Mouse (Mus musculus) CH12.LX (cell line): Measurements from ENCODE around the gene Myo1d.

Experiments
- BHLHE40 ChIP-seq: IDR thresholded peaks from 2 replicates; pipeline ENCODE4 v1.6.1; 2011; ENCODE audit warnings: mild to moderate bottlenecking, low read depth, low read length, improper control_type of control experiment
- CTCF ChIP-seq, 2 experiments: IDR thresholded peaks in 1 of 2; conservative IDR thresholded peaks in 1 of 2; 2 replicates each; pipeline ENCODE4 v1.5.1; 2011 to 2012; ENCODE audit warnings: low read depth in 2 of 2, low read length in 2 of 2, improper control_type of control experiment in 1 of 2, inconsistent platforms in 1 of 2, mild to moderate bottlenecking in 1 of 2, moderate library complexity in 1 of 2
- ELF1 ChIP-seq: IDR thresholded peaks from 2 replicates; pipeline ENCODE4 v1.6.1; 2014; ENCODE audit warnings: low read depth, mild to moderate bottlenecking, inconsistent platforms, low read length, improper control_type of control experiment
- EP300 ChIP-seq: IDR thresholded peaks from 2 replicates; pipeline ENCODE4 v1.6.1; 2011; ENCODE audit warnings: low read length, improper control_type of control experiment
- MAFK ChIP-seq: IDR thresholded peaks from 2 replicates; pipeline ENCODE4 v1.6.1; 2011; ENCODE audit warnings: low read length, improper control_type of control experiment; ENCODE audit not compliant: insufficient replicate concordance
- MEF2A ChIP-seq: IDR thresholded peaks from 2 replicates; pipeline ENCODE4 v1.6.1; 2014; ENCODE audit warnings: low read depth, mild to moderate bottlenecking, inconsistent platforms, low read length, improper control_type of control experiment, borderline replicate concordance
- MYC ChIP-seq: IDR thresholded peaks from 2 replicates; pipeline ENCODE4 v1.6.1; 2011; ENCODE audit warnings: low read depth, mild to moderate bottlenecking, improper control_type of control experiment, low read length
- NELFE ChIP-seq: IDR thresholded peaks from 2 replicates; pipeline ENCODE4 v1.6.1; 2011; ENCODE audit warnings: low read depth, low read length, improper control_type of control experiment
- POLR2A ChIP-seq: IDR thresholded peaks from 2 replicates; pipeline ENCODE4 v1.6.1; 2011; ENCODE audit warnings: low read depth, mild to moderate bottlenecking, improper control_type of control experiment, low read length
- SIN3A ChIP-seq: IDR thresholded peaks from 2 replicates; pipeline ENCODE4 v1.6.1; 2012; ENCODE audit warnings: low read length, improper control_type of control experiment, inconsistent platforms
- TCF12 ChIP-seq: IDR thresholded peaks from 2 replicates; pipeline ENCODE4 v1.6.1; 2014; ENCODE audit warnings: low read depth, mild to moderate bottlenecking, inconsistent platforms, low read length, improper control_type of control experiment
- ZKSCAN1 ChIP-seq: IDR thresholded peaks from 2 replicates; pipeline ENCODE4 v1.6.1; 2012; ENCODE audit warnings: low read depth, inconsistent platforms, low read length, improper control_type of control experiment, borderline replicate concordance
- ZMIZ1 ChIP-seq: IDR thresholded peaks from 2 replicates; pipeline ENCODE4 v1.6.1; 2012; ENCODE audit warnings: low read depth, mild to moderate bottlenecking, inconsistent platforms, low read length, improper control_type of control experiment
- ZNF384 ChIP-seq: IDR thresholded peaks from 2 replicates; pipeline ENCODE4 v1.6.1; 2012; ENCODE audit warnings: low read depth, low read length, improper control_type of control experiment, inconsistent platforms

DNA sequence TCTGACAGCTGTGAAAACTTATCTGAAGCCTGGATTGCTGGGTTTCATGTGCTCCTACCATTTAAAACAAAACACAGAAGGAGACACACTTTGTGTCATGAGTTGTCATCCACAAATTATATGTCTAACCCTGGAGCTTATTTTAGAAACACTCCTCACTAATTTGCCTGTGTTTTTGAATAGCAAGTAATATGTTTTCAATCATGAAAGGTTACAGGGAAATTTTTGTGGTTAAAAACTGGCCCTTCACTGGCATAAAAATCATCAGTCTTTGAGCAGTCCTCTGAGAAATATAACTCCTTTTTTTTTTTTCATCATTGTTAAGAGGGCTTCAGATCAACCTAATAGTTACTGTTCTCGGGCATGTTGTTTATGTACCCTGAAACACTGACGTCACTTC, 25.6 kb downstream of the Myo1d start:
- TF ChIP-seq ELF1, result no peak
- TF ChIP-seq POLR2A, result no peak
- no peak for TF ChIP-seq MAFK
- TF ChIP-seq CTCF (conservative IDR thresholded peaks at IDR 0.05 in 1 of 2, IDR thresholded peaks at IDR 0.05 in 1 of 2; ENCODE audit: low read depth in 2 of 2, low read length in 2 of 2), result no peak
- no peak for TF ChIP-seq TCF12
- TF ChIP-seq ZKSCAN1, result no peak
- TF ChIP-seq EP300, result no peak
- no peak for TF ChIP-seq BHLHE40
- 0 out of 2 replicates have a peak, but pooled peaks have one; percentile 25 for TF ChIP-seq MEF2A
- no peak for TF ChIP-seq MYC
- no peak for TF ChIP-seq NELFE
- TF ChIP-seq ZNF384, result no peak
- TF ChIP-seq ZMIZ1, result no peak
- TF ChIP-seq SIN3A, result no peak
